Mouse (Mus musculus) erythroblast, embryonic 14.5 days (primary cell): ENCODE data around the gene Shisal1.

Source experiments
- GATA1 ChIP-seq: IDR thresholded peaks from 2 replicates; pipeline ENCODE4 v1.6.1; 2012; ENCODE audit warnings: low read length, inconsistent platforms, mixed read lengths
- TAL1 ChIP-seq: IDR thresholded peaks from 3 replicates; pipeline ENCODE4 v1.6.1; 2012; ENCODE audit warnings: low read length, inconsistent platforms, mixed read lengths

DNA sequence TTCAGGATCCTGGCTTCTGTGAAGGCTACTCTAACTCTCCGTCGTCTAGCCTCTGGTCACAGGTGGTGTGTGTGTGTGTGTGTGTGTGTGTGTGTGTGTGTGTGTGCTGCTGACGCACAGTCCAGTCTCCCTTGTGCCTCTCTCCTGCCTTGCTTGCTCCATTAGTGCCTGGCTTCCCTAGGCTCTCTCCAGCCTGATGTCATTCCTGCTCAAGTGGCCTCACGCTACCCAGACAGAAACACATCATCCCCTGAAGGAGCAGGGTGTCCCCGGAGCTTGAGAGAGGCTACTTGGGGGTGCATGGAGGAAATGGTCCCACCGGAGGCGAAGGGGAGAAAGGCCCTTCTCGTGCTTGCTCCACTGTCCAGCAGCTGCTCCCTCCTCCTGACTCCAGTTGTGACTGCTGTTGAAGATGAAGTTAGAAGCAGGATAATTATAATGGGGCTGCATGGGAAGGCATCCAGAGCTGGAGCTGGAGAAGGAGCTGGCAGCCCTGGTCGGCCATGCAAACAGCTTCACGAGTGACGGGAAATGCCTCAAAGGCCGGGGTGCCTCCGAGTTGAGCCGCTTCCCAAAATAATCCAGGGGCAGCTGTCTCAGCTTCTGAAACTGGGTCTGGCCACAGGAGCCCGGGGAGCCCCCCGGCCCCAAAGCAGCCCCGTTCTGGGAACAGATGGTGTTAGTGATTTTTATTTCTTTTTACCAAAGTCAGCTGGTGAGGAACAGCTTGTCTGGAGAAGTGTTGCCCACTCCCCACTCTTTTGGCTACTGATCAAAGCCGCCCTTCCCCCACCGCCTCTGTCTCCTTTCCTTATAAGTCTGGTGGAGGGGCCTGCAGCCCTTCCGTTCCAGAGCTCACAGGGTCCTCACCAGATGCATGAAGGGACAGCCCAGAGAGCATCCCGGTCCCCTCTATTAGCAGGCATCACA, 94.7 kb downstream of the Shisal1 start:
- TF ChIP-seq TAL1: no peak
- TF ChIP-seq GATA1: no peak
